Mouse (Mus musculus) inflammation-experienced regulatory T-cells, adult 6 months (primary cell): ENCODE measurements around the gene Zbtb32. TPM values are rescaled to one million over a fixed set of nuclear protein-coding genes. Genes with fewer than 3 reads are reported as not detected.

Experiments used
- ATAC-seq: one replicate; pipeline ENCODE4 v1.8.0; 2017
- polyA plus RNA-seq, 3 experiments: library from polyadenylated mRNA; unstranded; fragments of 100-300 nt; shearing (Covaris generic); gene quantifications; one replicate each; pipeline ENCODE4 v1.2.1; 2017

Zbtb32 gene
- polyA plus RNA-seq, 3 experiments from 2014 or later: 11.7 to 28.7 (median 11.9) TPM

DNA sequence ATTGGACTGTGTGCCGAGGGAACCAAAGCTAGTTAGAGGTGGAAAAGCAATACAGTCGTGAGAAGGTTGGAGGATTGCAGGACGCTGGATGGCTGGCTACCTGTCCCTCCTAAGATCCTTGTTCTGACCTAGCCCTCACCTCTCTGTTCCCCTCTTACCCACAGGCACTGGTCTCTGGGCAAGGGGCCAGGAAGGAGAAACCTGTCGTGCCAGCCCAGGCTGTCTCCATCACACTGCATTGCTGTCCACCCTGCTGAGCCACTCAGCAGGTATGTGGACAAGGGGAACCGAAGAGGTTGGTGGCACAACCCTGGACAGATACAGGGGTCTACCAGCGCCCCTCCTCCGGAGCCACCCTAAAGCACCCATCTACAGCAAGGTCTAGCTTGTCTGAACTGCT is 1.9 kb upstream of the Zbtb32 start:
- no peak for ATAC-seq

DNA sequence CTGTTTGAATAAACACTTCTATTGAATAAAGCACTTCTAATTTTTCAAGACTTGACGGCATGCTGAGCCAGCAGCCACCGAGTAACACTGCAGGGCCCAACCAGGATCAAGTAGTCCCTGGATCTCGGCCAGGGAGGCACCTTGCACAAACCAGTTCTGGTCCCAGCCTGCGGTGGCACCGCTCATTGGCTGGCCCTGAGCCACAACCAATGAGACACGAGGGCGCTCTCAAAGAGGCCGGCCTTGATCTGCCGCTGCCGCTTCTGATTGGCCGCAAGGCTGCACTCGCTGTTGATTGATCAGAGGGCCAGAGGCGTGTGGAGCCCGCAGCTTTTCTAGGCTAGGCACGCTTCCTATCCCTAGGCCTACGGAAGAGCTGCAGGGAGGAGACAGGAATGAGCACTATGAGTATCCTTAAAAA is 1.2 kb upstream of the Zbtb32 start:
- ATAC-seq: peak; percentile 85

DNA sequence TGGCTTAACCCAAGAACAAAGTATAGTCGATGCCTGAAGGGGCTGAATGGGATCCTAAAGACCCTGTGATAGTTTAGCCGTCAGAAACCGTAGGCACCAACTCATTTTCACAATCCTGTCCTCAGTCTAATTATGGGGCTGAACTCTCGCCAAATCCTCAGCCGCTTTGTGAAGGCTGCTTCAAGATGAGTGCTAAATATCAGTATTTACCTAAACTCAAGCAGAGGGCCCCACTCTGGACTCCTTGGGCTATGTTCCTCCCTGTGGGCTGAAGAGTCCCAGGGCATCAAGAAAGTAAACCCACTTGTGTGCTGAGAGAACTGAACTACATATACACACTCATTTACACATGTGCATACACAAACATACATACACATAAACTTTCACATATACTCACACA is 1.9 kb downstream of the Zbtb32 start:
- no peak for ATAC-seq

DNA sequence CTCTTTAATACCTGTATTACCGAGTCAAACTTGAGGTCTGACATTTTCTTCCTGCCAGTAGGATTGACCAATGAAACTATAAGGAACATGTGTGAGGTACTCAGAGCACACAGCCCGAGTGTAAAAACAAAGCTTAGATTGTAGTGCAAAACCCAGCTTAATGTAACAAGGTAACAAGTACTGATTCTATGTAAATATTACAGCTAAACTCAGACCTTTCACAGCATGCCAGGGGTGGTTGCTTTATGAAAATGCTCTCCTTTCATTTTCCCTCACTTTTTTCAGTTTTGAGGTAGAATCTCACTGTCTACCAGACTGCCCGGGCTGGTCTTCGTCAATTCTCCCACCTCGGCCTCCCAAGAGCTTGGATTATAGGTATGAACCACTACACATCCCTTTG is 2.6 kb downstream of the Zbtb32 start:
- no peak for ATAC-seq

DNA sequence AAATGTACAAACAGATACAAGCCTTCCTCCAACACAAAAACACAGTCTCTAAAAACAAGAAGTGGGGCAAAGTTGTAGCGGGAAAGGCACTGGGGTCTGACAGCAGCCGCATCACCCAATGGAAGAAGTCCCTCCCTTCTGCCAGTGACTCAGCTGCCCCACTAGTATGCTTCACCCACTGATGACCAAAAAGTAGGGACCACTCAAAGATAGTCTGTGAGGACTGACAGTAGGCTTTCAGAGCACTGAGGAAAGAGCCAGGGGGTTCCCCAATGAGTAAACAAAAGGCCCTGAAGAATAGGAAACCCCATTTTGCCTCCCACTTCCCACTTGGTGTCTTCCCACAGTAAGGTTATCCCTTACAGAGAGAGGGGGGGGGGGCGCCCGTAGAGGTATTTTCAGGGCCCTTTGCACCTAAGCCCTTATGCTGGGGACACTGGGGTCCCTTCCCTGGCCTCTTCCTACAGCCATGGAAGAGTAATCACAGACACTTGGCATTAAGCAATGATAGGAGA is 4.1 kb downstream of the Zbtb32 start:
- ATAC-seq: peak; percentile 46

DNA sequence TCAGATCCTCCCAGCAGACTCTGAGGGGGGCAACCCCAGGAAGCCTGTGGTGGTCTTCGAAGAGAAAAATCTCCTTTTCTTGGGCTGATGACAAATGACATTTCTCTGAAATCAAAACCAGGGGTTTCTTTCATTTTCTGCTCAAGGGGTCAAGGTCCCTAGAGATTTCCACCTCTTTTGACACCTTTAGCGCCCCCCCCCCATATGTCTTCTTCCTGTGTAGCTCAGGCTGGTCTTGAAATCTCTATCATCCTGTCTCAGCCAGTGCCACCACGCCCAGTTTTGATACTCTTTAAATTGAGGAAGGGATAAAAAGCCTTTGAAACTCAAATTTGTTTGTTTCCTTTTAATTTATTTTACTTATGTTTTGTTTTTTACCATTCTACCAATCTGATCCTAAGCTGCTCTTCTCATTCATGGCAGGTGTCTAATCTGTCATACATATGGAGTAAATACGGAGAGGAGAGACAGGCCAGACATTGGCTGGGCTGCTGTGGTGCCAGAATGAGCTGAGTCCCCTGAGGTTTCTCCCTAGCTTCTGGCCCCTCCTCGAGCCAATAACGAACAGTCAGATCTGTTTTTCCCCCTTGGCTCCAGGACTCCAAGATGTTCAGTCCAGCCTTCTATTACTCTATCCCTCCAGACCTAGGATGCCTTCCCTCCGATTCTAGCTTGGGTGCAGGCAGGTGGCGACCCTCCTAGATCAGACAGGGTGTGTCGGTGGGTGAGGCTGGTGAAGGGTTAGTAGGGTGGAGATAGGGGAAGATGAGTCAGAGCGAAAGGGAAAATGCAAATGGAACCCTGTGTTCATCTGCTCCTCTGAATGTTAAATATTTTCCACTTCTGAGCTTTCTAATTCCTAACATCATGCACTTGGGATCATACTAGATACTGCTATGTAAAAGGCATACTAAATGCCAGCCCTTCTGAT is 4.9 kb downstream of the Zbtb32 start:
- peak; percentile 41 for ATAC-seq

DNA sequence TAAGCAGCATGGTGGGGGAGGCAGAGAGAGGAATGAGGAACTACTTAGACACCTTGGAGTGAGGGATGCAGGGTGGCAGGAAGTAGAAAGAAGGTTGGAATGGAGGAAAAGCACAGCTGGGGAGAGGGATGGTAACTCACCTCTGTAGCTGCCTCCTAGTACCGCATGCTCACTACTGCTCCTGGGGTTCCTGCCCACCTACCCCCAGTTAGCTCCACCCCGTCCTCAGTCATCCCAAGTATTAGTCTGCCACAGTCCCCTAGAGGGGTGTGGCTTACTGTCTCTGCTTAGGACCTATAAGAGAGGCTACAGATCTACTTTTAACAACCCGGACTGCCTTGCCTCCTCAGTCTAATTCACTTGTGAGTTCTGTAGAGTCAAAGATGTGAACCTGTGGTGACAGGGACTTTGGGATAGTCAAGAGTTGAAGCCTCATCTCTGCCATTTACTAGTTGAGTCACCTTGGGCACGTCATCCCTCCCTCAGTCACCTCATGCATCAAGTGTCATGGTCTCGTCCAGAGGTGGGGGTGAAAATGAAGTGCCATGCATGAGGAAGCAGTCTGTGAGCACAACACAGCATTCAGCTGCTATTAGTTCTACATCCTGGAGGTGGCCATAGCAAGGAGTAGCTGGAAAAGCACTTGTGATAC is 5.8 kb downstream of the Zbtb32 start:
- no peak for ATAC-seq

DNA sequence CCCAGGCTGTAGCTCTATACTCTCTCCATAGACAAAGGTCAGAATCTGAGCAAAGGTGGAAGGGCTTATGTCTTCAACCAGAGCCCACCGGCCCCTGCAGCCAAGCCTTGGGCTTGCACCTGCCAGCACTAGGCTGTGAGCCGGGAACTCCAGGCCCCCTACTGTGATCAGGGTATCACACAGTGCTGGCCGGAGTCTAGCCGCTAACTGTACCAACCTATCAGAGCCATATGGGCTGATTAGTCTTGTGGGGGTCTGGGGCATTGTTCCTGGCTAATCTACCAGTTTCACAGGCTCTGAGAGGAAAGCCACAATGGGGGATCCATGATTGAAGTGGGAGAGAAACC is 7.1 kb downstream of the Zbtb32 start:
- ATAC-seq: no peak

DNA sequence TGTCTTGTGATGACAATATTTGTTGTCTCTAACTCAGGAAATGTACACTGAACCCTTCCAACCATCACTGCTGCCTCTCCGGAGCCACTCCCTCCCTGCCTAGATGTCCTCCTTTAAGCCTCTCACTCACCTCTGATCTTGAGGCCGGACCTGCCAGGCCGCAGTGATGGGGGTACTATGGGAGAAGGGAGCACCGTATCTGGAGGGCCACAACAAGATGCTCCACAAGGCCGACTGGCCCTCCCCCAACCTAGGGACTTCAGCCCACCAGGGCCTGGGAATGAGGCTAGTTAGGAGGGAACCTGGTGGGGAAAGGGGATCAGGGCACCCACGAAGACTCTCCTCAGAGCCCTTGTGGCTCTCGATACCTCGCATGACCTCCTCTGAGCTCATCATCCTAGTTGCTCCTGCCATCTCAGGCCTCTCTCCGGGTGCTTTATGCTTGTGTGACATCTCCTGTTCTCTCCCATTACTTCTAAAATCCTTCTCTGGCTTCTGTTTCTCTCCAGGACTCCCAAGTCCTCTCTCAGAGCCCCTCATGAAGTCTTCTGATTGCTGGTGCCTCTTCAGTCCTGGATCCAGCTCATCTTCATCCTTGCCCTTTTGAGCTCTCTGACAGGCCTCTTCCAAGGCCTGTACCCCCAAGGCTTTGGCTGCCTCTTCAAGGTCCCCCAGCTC is 7.6 kb downstream of the Zbtb32 start:
- ATAC-seq: no peak

DNA sequence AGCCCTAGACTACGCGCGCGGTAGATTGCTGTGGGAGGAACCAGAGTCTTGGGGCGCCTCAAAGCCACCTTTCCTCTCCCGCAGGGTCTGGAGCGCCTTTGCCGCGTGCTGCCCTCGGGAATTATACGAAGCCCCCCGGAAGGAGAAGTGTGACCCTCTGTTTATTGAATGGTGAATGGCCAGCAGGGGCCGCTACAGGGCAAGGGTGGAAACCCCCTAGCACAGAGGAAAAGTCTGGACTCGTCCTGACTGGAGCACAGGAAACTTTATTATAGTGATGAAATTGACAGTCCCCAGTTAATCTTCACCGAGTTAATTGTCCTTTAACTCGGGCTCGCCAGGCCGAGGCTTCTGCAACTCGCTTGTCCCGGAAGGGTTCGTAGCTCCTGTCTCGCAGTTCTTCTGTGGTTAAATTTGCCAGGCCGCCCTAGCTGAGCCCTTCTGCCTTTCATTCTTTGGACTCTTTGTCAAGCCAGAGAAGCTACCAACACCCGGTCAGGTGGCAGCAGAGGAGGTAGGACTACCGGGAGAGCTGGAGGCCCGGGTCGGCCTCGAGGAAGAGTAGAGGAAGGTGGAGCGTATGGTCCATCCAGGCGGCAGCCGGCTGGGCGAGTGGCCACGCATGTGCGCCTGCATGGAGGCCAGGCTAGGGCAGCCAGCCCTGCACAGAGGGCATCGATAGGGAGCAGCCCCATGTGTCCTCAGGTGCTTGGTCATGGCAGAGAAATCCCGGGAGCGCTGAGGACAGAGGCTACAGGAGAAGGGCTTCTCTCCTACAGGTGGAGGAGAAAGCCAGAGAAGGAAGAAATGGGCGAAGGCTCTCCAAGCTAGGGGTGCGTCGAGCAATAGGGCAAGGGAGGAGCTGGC is 9.0 kb downstream of the Zbtb32 start:
- ATAC-seq: peak; percentile 7

DNA sequence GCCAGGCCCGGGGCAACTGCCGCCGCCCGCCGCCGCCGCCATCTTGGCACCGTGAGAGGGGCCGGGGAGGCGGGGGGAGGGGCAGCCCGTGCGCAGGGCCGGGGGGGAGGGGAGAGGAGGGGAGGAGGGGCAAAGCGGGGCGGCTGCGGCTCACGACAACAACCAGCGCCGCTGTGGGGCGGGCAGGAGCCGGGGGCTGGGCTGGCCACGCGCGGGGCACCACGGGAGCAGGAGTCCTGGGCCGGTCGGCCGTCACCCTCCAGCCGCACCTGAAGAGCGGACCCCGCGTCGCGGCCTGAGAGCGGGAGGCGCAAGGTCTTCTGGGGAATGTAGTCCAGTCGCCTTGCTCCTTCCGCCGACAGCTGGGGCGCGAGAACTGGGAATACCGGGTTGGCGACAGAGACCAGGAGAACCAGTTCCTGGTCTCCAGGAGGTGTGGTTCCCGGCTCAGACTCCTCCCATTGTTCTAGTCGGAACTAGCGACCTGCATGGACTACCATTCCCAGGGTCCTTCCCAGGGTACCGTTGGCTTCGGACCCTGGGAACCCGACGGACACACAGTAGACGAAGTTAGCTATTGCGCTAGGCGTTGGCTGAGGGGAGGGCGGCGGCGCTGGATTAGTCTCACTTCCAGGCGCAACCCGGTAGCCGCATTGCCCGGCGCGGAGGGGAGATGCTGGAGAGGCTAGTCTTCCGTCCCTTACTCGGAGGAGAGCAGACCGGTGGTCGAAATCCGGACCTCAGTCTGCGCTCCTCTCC is 9.9 kb downstream of the Zbtb32 start, which contains the start of gene Kmt2b:
Gene Kmt2b, minus strand, starts transcription at position 51 of the 759 bp plus-strand sequence.
- peak; percentile 83 for ATAC-seq

DNA sequence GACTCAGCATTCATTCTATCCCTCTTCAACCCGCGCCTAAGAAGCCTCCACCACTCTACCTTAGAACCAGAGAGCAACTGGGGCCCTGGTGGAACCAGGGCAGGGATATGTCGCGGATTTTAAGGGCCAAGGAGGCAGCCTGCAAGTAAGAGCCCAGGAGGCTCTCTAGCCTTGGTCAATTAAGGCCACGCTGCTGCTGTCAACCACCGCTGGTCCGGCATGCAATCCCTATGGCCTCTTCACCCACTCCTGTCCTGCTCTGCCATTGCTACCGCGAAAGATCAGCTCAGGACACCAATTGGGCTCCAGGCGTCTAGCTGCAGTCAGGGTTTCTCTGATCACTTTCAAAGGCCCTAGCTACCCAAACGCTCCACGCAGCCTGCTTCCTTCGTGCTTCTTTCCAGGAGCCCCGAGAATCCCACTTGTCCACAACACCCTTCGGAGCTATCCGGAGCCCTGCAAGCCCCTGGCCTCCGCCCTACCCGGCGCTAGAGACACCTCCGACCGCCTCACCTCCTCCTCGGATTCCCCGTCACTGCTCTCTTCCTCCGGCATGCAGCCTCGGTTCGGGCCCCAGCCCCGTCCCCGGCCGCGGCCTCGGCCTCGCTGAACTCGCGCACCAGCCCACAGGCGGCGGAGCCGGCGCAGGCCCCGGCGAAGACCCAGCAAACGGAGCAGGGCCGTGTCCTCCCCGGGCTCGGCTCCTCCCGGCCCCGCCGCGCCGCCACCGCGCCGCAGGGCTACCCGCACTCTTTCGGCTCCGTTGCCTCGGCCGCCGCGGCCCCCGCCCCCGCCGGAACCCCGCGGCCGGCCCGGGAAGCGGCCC is 10.7 kb downstream of the Zbtb32 start:
- peak; percentile 20 for ATAC-seq

DNA sequence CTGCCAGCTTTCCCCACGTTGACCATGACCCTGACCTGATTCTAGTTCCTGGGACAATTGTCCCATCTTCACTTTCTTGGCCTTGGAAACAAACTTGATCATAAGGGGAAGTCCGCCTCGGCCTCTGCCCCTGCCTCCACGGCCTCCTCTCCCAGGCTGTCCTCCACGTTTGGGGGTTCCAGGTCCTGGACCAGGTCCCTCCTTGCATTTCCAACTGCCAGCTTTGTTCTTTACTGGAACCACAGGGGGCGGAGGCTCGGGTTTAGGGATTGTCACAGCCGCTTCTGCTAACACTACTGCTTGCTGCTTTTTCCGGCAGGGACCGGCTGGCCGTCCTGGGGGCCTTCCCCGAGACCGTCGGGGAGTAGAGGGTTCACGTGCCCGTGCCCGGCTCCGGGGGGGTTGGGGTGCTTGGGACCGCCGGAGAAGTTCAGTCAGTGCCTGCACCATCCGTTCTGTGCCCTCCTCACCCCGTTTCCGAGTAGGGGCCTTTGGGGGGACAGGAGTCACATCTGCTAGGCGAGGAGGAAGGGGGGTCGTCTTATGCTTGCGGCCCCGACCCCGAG is 12.2 kb downstream of the Zbtb32 start:
- no peak for ATAC-seq

DNA sequence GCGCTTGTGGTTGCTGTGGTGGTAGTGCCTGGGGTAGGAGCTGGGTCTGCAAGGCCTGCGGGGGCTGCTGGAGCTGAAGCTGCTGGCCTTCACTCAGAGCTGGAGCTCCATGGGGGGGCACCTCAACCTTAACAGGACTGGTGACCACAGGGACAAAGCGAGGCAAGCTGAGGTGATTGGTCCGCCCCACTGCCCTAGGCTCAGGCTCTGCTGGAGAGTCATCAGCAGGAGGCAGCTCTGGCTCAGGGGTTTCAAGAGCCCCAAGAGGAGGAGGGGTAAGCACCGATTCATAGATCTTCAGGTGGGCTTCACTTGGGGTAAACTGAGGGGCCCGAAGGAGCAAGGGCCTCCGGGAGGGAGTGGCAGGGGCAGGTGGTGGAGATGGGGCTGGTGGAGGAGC is 13.5 kb downstream of the Zbtb32 start:
- no peak for ATAC-seq

DNA sequence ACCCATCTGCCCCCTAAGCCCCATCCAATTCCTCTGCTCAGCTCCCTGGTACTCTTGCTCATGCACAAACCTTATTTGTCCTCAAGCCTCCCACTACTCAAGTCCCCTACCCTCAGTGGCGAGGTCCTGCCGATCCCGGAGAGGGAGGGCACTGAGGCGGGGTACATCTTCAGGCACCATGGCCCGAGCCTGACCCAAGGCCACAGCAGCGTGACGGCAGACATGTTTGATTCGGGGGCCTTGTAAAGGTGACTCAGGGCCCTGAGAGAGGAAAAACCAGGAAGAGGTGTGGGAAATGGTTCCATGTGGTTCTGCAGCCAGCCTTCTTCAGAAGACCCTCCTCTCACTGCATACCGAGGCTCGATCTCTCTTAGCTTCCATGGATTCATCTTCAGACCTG is 14.4 kb downstream of the Zbtb32 start:
- no peak for ATAC-seq

DNA sequence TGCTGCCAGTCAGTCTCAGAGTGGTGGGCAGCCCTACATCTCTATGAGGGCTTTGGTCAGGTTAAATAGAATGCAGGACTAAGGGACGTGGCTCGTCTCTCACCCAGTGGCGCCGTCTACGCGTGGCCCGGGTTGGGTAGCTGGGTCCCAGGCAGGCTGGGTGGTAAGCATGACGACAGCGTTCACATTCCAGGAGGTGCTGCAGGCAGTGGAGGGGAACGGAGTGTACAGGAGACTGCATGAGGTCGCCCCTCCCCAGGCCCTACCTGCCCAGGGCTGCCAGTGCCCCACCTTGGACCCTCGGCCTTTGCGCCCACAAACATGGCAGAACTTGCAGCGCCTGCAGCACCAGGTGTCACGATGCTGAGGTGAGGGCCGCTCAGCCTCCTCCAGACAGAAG is 17.2 kb downstream of the Zbtb32 start:
- no peak for ATAC-seq

DNA sequence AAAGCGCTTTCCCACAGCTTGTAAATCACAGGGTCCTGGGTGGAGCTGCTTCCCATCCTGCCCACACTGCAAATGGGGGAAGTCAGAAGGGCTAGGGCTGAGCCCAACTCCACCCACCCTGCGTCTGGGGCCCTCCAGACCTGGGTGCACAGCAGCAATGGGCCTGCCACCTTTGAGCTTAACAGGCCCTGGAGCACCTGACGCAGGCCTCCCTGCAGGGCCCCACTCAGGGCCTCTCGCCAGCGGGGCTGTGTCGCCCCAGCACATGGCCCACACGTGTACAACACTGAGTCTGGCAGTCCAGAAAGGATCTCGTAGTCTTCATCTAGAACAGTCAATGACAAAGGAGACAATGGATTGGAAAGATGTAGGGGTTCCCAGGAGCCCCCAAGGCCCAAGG is 18.8 kb downstream of the Zbtb32 start:
- no peak for ATAC-seq

DNA sequence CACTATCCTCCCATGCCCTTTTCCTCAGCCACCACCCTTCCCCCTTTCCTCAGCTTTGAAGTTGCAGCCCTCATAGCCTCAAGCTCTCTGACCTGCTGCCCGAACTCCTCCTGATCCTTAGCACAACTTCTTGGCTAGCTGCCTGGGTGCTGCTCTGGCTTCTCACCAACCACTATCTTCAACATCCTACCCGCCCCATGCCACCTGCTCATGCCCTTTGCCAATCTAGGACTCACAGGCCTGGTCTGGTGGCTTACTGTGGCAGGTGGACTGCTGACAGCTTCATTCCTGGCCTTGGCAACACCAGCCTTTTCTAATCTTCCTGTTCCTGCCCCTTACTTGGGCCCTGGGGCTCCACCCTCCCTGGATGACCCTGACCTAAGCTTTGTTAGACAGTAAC is 25.7 kb downstream of the Zbtb32 start:
- no peak for ATAC-seq

DNA sequence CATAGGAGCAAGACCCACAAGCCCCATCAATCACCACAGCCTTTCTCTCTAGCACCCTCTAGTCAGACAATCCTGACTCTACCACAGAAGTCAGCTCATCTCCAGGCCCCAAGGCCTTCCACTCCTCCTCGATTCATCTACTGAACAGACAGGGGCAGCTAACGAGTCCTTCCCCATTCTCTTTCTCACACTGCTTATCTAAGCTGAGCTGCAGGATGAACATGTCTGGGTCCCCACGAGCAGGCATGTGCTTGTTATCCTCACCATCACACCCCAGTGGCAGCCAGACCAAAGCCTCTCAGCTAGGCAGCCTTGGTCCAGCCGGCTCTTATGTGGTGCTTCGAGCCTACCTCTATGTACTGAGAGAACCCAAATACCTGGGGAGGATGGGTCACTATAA is 26.3 kb downstream of the Zbtb32 start:
- no peak for ATAC-seq

DNA sequence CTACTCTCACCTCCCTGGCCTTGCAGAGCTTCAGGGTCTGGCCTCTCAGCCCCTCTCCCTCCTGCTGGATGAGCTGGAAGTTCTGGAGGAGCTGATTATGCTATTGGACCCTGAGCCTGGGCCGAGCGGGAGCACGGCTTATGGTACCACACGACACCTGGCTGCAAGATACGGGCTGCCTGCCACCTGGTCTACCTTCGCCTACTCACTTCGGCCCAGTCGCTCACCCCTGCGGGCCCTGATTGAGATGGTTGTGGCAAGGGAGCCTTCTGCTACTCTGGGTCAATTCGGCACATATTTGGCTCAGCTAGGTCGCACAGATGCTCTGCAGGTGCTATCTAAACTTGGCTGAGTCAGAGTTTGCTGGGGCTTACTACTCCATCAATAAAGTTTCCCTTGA is 31.2 kb downstream of the Zbtb32 start:
- no peak for ATAC-seq
